Mouse (Mus musculus) liver, embryonic 13.5 days (tissue): ENCODE data around the gene Nktr. TPM values are rescaled to one million over a fixed set of nuclear protein-coding genes. Genes with fewer than 3 reads are reported as not detected.

Source experiments
- ATAC-seq: fragments of 200-750 bp; cut with Nextera tagmentation; 2 replicates; pipeline ENCODE4 v1.8.0; 2017; ENCODE audit warnings: low read depth, mild to moderate bottlenecking, moderate number of reproducible peaks, moderate library complexity
- DNase-seq: peaks from one replicate; pipeline ENCODE4 v3.0.0; 2022
- H3K27ac ChIP-seq: fragments of 300-500 bp; sonication (generic); 2 replicates; pipeline ENCODE4 v1.5.1; 2015; ENCODE audit warnings: moderate library complexity, mild to moderate bottlenecking, inconsistent platforms
- H3K27me3 ChIP-seq: fragments of 300-500 bp; sonication (generic); 2 replicates; pipeline ENCODE4 v1.6.1; 2015; ENCODE audit warnings: mild to moderate bottlenecking, inconsistent platforms
- H3K36me3 ChIP-seq: fragments of 300-500 bp; sonication (generic); 2 replicates; pipeline ENCODE4 v1.6.1; 2015; ENCODE audit warnings: mild to moderate bottlenecking, inconsistent platforms
- H3K4me1 ChIP-seq: fragments of 300-500 bp; sonication (generic); replicated peaks from 2 replicates; pipeline ENCODE4 v1.6.1; 2015; ENCODE audit warnings: inconsistent platforms
- H3K4me2 ChIP-seq: fragments of 300-500 bp; sonication (generic); 2 replicates; pipeline ENCODE4 v1.6.1; 2015; ENCODE audit warnings: inconsistent platforms, mild to moderate bottlenecking, moderate library complexity
- H3K4me3 ChIP-seq: fragments of 300-500 bp; sonication (generic); replicated peaks from 2 replicates; pipeline ENCODE4 v1.5.1; 2015; ENCODE audit warnings: mild to moderate bottlenecking, inconsistent platforms
- H3K9ac ChIP-seq: fragments of 300-500 bp; sonication (generic); 2 replicates; pipeline ENCODE4 v1.6.1; 2015; ENCODE audit warnings: mild to moderate bottlenecking, inconsistent platforms
- H3K9me3 ChIP-seq: fragments of 300-500 bp; sonication (generic); replicated peaks from 2 replicates; pipeline ENCODE4 v1.6.1; 2016; ENCODE audit warnings: inconsistent platforms
- WGBS: fragments of 180-500 bp; shearing (Covaris S2); methylation state at CpG from one replicate; pipeline ENCODE4 v1.1.7; 2015; ENCODE audit not compliant: insufficient replicate concordance; 5-methylcytosine and 5-hydroxymethylcytosine counted together
- polyA plus RNA-seq: library from polyadenylated mRNA; unstranded; fragments of >200 nt; fragmentation: Nextera tagmentation; extraction: Ambion mirVana; gene quantifications from 2 replicates; pipeline ENCODE4 v1.2.1, GENCODE M21; 2015

The Nktr gene
- polyA plus RNA-seq, 1 experiment from 2014 or later, result 29.7 TPM

DNA sequence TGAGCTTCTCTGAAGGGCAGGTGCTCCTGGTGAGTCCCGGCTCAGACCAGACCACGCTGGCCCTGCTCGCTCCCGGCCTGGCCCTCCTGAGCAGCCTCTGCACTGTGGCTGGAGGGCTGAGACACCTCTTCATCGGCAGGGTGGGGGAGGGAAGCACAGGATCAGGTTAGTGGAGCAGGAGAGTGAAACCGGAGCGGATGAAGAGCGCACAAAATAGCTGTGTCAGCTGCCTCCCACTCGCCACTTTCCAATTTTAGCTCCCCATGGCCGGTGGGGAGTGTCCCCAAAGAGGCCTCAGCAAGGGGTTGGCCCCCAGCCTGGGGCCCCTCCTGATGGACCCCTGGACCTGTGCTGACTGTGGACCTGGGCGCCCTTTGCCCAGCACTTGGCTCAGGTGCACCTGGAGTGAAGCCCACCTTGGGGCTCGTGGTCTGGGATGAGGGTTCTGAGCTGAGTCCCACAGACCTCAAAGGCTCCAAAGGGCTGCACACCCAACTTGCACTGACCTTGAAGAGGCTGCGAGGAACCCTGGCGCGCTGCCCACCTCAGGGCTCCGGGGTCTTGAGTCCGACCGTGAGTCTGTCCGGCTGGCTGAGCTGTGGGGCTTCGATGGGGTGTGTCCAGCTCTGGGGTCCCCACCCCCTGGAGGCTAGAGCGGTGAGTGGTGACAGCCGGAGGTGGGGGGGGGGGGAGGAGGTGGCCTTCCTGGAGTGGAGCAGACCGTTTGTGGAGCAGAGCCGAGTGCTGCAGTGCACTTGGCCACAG, 73.0 kb downstream of the Nktr start, which contains the start of gene Hhatl:
Gene Hhatl, minus strand, starts transcription at position 751 of the 765 bp plus-strand sequence.
- H3K4me3 ChIP-seq, result no peak within 1 kb of the TSS
- H3K4me1 ChIP-seq, result no peaks in the 10 kb centered on the region
- 0 out of 2 replicates have a peak, but pooled peaks cover 3% of the 10 kb centered on the region for H3K27me3 ChIP-seq
- no peak for DNase-seq
- H3K4me2 ChIP-seq, result no peak within 1 kb of the TSS
- no peaks in the 10 kb centered on the region for H3K9me3 ChIP-seq
- no peak within 1 kb of the TSS for H3K27ac ChIP-seq
- H3K9ac ChIP-seq, result no peak within 1 kb of the TSS
- no peaks in the 10 kb centered on the region for H3K36me3 ChIP-seq
- 45% methylated on average over 23 of the region's 24 CpGs for WGBS
- ATAC-seq, result no peak; the same call in 1 of the 2 replicates

DNA sequence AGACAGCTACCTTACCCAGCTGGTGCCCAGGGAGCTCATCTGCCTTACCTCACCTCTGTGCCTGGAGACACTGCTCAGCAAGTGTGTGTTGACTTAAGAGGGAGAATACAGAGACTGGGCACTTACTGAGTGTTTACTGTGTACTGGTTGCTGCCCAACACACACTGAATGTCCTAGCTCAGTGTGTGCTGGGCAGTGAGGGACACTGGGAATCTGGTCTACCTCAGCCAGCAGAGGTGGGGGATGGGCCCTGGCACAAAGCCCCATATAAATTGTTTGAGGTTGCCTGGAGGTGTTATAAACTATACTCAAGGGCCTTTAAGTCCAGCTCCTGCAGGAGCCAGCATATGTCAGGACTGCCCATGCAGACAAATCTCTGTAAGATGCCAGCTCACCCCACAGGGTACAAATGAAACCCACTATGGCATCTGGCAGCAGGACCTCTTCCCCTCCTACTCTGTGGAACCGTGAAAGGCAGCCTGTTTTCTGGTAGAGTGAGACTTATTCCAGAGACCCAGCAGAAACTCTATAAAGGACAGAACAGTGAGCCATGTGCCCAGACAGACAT, 76.1 kb downstream of the Nktr start:
- H3K27me3 ChIP-seq, result 0 out of 2 replicates have a peak, but pooled peaks cover 5% of the 10 kb centered on the region
- DNase-seq (no peak), ATAC-seq (no peak)
- no peaks in the 10 kb centered on the region for H3K36me3 ChIP-seq
- WGBS, result 29% methylated on average over 1 of the region's 1 CpGs
- peaks cover 11% of the 10 kb centered on the region; the same call in 1 of the 2 replicates for H3K4me1 ChIP-seq
- H3K9ac ChIP-seq, result no peak overlapping the region
- H3K27ac ChIP-seq, result no peak overlapping the region
- no peak overlapping the region for H3K4me2 ChIP-seq
- no peaks in the 10 kb centered on the region for H3K9me3 ChIP-seq
- H3K4me3 ChIP-seq, result no peak overlapping the region

DNA sequence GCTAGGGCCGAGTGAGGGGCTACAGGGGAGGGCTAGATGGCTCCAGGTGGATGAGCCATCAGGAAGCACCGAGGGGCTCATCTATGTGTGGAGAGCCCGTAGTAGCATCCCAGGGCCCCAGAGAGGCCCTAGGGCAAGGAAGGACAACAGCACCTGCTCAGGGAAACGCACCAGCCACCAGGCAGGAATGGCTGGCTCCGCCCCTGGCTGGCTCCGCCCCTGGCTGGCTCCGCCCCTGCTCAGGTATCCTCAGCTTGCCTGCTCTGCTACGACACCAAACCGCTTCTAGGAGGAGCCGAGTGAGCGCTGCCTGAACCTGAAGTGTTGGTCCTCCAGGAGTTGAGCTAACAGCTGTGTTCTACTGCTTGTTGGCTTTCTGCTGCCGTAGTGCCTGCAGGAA, 78.8 kb downstream of the Nktr start:
- H3K4me3 ChIP-seq, result no peak overlapping the region
- no peaks in the 10 kb centered on the region for H3K9me3 ChIP-seq
- H3K27ac ChIP-seq, result no peak overlapping the region
- peaks cover 16% of the 10 kb centered on the region; the same call in 1 of the 2 replicates for H3K4me1 ChIP-seq
- 0 out of 2 replicates have a peak, but pooled peaks cover 5% of the 10 kb centered on the region for H3K27me3 ChIP-seq
- no peaks in the 10 kb centered on the region for H3K36me3 ChIP-seq
- H3K4me2 ChIP-seq, result no peak overlapping the region
- no peak overlapping the region for H3K9ac ChIP-seq
- ATAC-seq (no peak), DNase-seq (no peak)
- 19% methylated on average over 12 of the region's 12 CpGs for WGBS

DNA sequence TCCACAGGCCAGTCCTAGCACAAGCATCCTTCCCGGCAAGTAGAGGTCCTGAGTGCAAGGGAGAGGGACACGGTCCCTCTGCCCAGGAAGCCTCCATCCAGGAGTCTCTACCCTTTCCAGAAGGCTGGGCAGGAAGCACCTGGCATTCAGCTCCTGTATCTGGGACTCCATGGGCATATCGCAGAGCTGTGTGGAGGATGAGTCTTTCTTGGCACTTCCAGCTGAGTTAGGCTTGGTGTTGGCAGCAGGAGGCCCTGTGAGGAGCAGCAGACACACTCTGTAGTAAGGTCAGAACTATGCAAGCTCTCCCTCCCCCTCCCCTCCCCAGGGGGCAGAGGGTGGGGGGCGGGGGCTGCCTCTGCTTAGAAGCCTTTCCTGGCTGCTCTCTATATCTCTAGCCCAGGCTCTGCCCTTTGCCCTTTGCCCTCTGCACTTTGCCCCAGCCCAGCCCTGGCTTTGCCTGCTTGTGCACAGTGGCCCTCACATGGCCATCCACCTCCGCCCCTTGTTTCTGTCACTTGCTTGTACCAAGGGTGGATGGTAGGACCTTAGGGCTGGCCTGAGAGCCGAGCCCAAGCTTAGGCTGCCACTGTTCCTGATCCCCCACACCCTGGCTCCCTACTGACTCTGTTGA, 80.0 kb downstream of the Nktr start:
- peak; percentile 32; the same call in 1 of the 2 replicates for ATAC-seq
- H3K9ac ChIP-seq, result no peak overlapping the region
- no peak overlapping the region for H3K4me2 ChIP-seq
- no peak overlapping the region for H3K4me3 ChIP-seq
- H3K4me1 ChIP-seq, result peaks cover 18% of the 10 kb centered on the region; the same call in 1 of the 2 replicates
- no peaks in the 10 kb centered on the region for H3K9me3 ChIP-seq
- H3K36me3 ChIP-seq, result no peaks in the 10 kb centered on the region
- H3K27me3 ChIP-seq, result 0 out of 2 replicates have a peak, but pooled peaks cover 5% of the 10 kb centered on the region
- H3K27ac ChIP-seq, result no peak overlapping the region
- WGBS, result 30% methylated on average over 6 of the region's 6 CpGs
- no peak for DNase-seq

DNA sequence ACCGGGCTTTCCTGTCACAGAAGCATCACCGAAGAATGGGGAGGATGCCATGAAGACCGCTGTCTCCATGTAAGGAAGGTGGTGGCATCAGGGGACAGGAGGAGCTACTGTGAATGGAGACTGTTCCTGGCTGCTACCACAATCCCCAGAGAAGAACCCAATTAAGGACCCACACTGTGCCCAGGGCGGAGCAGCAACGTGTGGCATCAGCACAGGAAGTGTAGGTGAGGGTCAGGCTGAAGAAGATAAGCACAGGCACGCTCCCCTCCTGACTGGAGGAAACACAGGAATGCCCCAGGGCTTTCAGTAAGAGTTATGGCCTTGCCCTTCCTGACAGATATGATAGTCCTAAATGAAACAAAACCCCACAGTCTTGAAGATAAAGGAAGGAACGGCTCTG, 83.8 kb downstream of the Nktr start:
- no peaks in the 10 kb centered on the region for H3K27me3 ChIP-seq
- no peak overlapping the region for H3K9ac ChIP-seq
- H3K4me1 ChIP-seq, result peaks cover 18% of the 10 kb centered on the region; the same call in 1 of the 2 replicates
- no peak overlapping the region for H3K4me2 ChIP-seq
- no peaks in the 10 kb centered on the region for H3K9me3 ChIP-seq
- H3K36me3 ChIP-seq, result no peaks in the 10 kb centered on the region
- H3K27ac ChIP-seq, result no peak overlapping the region
- no peak for ATAC-seq
- WGBS, result 32% methylated on average over 7 of the region's 7 CpGs
- H3K4me3 ChIP-seq, result no peak overlapping the region
- DNase-seq, result no peak

Other genes starting within 250 kb of the Nktr start
- gene Cck, start 223.5 kb upstream of the Nktr start, polyA plus RNA-seq, result 0.35 and 0.57 TPM in 2 replicates
- gene Lyzl4, start 77.1 kb upstream of the Nktr start, polyA plus RNA-seq, result 0.14 TPM in 1 of 2 replicates, not detected in the other
- gene Vipr1, start 76.5 kb upstream of the Nktr start, polyA plus RNA-seq, result 0.27 and 0.29 TPM in 2 replicates
- 3.7 and 3.9 TPM in 2 replicates for gene Sec22c, start 13.7 kb upstream of the Nktr start, polyA plus RNA-seq
- 78.9 and 81.9 TPM in 2 replicates for gene Ss18l2, start 8.8 kb upstream of the Nktr start, polyA plus RNA-seq
- 1.2 and 1.3 TPM in 2 replicates for gene Zfp651, start 40.2 kb downstream of the Nktr start, polyA plus RNA-seq
- 0.27 and 0.45 TPM in 2 replicates for gene Klhl40, start 58.4 kb downstream of the Nktr start, polyA plus RNA-seq
- 0.12 and 0.15 TPM in 2 replicates for gene Hhatl, start 73.3 kb downstream of the Nktr start, polyA plus RNA-seq
- gene Ccdc13, start 120.3 kb downstream of the Nktr start, polyA plus RNA-seq, result not detected in 2 replicates
- gene Higd1a, start 139.2 kb downstream of the Nktr start, polyA plus RNA-seq, result 105 and 113 TPM in 2 replicates
- gene Ackr2, start 179.2 kb downstream of the Nktr start, polyA plus RNA-seq, result 0.21 and 0.27 TPM in 2 replicates
- 0.46 and 0.63 TPM in 2 replicates for gene Cyp8b1, start 197.1 kb downstream of the Nktr start, polyA plus RNA-seq
- gene Fam198a, start 231.8 kb downstream of the Nktr start, polyA plus RNA-seq, result 0.12 and 0.25 TPM in 2 replicates